Mouse (Mus musculus): ENCODE results near the gene Ppip5k1. TPM values are rescaled to one million over a fixed set of nuclear protein-coding genes. Genes with fewer than 3 reads are reported as not detected.

Ppip5k1 gene
- polyA plus RNA-seq, 2 experiments from 2014 or later: 6.8 to 9.5 TPM

DNA sequence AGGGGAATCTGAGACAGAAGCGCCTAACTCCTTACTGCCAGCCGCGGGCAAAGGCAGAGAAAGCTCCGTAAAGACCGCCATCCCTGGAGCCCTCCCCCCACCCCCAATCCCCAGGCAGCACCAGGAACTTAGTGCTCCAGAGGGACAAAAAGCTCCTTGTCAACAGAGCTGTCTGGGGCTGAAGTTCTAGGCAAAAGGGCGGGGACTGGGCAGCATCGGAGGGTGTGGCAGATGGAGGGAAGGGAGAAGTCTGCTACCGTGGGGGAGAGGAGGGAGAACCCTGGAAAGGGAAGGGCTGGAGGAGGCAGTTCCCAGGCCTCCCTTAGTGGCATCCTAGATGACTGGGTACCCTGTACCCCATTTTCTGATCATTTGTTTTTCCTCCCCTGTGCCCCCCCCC is 57.1 kb downstream of the Ppip5k1 start:
- no peak for ATAC-seq

DNA sequence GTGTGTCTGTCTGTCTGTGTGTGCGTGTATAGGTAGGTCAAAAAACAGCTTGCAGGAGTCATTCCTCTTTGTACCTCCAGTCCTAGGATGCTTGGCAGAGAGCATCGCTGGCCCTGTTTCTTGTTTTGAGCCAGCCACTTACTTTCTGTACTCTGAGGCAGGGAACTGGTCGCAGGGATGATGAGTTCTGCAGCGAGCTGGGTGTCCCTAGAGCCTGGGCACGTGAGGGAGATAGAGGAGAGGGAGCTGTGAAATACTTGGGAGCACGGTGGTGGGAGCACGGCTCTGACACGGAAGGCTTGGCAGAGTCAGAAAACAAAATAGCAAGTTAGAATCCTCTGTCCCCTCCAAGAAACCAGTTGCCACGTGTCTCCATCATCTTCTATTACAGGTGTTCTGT is 57.5 kb downstream of the Ppip5k1 start:
- no peak for ATAC-seq

DNA sequence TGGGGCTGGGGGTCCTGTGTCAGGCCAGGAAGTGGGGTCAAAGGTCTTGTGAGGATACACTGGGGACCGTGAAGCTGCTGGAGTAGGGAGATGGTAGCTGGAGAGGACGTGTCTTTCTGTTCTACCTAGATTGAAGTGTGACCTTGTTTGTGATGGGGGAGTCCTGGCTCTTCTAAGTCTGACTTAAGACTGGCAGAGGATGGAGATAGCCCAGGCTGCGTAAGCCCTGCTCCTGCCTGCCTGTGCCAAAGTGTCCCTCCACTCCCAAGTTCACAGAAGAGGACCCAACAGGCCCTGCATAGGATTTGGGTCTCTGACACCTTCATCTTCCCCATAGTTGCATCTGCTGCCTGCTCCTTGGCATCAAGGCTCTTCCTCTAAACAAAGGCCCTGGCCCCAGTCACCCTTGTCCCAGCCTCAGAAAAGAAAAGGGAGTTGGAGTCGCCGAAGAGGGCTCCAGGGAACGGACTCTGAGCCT is 58.4 kb downstream of the Ppip5k1 start:
- ATAC-seq: no peak

DNA sequence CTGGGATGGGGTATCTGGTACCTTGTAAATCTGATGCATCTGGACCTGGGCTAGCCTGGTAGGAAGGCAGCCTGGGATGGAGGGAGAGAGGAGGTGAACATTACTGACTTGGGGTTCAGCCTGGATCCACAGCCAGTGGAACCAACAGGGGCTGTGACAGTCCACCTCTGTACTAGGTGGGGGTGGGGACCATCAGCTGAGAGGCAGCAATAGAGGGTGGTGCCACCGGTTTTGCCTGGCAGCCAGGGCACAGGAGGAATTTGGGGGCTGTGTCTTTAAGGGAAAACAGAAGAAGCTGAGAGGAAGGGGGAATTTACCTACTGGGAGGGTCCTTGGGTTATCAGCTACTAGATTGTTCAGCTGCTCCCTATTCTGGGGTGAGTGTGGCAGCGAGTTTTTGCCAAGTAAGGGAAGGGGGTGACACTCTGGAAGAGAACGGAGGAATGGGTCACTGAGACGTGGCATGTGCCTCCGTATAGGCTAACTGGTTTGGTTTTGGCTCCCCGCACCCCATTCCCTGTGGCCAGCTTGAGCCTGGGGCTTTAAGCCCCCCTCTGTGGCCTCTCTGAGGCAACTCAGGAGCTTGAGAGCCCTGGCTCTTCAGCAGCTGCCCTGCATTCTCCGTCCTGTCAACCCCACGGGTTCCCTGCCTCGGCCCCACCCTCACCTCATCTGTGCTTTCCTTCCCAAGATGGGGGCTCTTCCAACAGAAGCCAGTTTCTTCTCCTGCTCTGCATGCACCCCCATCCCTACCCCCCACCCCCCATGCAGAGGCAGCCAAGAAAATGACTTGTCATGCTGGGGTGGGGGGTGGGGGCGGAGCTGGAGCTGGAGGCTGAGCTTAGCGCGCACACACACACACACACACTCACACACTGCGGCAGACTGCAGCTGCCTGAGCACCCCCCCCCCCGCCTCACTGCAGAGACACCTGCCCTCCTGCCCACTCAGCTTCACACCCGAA is 59.3 kb downstream of the Ppip5k1 start:
- no peak for ATAC-seq

DNA sequence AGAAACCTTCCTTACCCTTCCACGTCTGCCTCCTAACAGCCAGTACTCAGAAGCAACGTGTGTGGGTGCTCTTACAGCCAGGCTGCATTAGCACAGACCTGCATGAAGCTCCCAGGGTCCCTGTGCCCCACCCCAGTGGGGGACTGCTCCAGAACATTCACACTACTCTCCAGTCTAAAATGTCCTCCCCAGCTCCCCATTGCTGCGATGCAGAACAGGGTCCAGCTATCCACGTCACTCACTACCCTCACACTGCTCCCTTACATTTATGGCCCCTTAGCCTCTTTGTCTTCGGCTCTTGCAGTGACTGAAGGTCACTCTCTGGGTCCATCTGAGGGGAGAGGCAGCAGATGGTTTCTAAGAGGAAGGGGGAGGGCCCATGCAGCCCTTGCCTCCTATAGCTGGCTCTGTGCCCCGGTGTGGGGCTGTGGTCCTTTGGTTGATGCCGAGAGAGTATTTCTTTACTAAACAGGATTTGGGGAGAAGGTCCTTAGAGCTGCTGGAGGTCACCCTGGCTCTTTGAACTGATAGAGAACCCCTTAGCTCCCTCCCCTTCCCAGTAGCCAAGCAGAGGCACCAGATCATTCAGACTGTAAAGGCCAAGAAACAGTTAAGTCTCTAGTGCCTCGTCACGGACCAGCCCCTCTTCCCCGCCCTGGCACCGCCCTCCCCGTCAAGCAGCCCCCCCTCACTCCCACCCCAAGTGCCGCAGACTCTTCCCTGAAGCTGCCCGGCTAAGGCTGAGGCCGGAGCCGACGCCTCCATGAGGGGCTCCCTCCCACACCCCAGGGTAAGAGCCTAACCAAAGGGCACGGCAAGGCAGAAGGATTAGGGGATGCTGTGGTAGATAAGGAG is 60.2 kb downstream of the Ppip5k1 start:
- ATAC-seq: no peak

DNA sequence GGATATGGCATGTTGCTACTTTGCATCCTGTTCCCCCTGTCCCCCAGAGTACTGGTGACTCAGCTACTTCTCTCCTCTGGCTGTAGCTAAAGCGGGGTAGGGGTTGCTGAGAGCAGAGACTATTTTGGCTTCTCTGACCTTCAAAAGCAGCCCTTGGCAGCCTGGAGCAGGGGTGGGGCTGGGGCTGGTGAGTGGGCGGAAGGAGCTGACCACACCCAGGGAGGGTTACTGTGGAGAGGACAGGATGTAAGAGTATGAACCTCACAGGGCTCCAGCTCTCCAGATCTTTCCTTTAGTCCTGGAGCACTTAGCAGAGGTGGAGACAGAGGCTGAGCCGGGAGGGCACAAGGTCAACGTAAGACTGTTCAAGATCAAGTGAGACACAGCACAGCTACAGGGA is 61.0 kb downstream of the Ppip5k1 start:
- ATAC-seq: no peak

DNA sequence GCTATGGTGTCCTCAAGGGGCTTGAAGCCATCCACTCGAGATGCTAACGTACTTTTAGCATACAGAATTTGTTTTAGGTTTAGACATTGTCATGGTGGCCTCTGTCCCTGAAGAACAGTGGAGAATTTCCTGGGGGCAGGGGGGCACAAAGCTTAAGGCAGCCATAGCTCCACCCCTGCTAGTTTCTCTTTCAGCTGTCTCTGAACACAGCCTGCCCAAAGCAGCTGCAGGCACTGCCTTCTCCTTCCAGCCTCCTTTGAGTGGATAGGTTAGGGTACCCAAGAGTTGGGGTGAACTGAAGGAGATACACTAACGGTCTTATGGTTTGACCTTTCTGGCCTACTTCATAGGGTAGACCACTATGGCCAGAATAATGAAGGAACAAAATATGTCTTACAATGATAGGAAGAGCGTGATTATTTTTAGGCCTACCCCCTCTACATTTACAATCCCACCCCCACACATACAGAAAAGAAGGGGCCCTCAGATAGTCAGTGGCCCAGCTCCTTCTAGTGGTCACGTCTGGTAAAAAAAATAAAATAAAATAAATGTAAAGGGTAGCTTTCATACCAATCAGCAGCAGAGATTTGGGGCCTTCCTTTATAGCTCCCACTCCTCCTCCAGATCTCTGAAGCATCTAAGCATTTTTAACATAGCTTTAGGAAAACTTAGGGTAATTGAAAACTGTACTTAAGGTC is 62.7 kb downstream of the Ppip5k1 start:
- ATAC-seq: no peak

DNA sequence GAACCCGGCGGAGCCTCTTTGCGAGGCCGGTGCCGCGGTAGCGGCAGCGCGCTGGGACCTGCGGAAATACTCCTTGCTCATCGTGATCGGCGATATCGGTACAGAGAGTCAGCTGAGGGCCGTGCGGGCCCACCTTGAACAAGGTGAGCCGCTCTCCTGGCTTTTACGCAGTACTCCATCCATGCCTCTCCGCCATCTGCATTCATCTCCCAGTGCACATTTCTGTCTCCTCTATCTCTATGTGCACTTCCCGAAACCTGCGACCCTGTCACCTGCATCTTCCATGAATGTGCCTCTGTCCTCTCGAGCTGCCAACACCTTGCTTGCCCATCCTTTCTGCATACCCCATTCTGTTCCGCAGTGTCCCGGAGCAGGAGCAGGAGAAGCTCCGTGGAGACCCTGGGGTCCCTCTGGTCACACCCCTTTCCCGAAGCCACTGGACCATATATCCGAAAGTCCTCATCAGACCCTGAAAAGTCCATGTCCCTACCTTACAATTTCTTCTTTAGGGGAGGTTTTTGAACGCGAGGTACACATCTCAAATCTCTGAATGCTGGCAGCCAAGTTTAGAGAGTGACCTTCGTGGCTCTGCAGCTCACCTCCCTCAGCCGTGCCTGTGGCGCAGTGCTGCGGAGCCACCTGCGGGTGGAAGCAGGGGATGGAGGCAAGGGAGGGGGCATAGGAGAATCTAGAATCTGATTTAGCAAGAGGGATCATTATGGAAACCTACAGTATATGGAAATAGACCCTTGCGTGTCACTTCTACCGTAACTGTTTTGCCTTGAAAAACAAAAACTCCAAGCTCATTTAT is 65.3 kb downstream of the Ppip5k1 start:
- ATAC-seq: no peak

DNA sequence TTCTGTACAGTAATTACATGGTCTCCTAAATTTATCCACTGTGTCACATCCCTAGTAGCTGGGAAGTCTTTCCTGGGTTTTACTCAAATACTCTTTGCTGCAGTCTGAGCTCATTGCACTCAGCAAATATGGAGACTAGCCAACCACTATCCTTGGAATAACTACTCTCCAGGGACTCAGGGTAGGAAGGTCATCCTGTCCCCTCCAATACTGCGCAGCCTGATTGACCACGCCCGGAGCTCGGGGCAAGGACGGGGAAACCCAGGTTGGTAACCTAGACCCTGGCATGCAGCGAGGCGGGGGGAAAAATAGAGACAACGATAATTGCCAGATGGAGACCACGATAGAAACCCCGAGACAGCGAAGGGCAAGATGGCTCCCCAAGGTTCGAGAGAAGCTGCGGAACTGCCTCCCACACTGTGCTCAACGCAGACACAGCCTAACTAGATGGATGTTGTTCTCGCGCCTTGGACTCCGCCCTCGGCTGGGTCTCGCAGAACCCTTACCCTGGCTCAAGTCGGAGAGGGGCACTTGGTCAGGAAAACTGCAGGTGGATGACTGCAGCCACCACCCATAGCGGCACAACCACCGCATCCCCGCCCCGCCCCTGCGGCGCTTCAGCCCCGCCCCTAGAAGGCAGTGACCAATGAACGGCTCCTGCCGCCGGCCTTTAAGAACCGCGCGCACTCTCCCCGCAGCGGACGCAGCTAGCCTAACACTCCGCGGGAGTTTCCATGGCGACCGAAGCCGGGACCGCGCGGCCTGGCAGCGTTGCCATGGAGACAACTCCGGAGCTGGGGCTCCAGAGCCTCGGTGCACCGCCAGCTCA is 66.1 kb downstream of the Ppip5k1 start, which contains the start of gene Map1a:
Gene Map1a, plus strand, starts transcription at position 700 of the 829 bp plus-strand sequence.
- ATAC-seq: peak; percentile 98

DNA sequence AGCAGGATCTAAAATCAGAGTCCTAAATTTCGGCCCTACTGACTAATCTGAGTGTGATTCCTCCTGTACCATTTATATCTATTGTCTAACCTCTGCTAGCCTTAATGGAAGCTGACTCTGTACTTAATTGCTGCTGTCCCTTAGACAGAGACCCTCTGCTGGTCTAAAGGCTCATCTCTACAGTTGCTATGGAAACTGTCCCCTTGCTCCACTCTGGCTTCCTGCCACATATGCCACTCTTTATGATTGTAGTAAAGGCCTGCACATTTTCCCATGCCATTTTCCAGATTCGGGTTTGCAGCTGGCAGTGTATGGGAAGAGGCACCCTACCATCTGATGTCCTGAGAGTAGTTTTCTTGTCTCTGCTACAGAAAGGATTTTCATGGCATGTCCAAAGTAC is 67.3 kb downstream of the Ppip5k1 start:
- no peak for ATAC-seq

DNA sequence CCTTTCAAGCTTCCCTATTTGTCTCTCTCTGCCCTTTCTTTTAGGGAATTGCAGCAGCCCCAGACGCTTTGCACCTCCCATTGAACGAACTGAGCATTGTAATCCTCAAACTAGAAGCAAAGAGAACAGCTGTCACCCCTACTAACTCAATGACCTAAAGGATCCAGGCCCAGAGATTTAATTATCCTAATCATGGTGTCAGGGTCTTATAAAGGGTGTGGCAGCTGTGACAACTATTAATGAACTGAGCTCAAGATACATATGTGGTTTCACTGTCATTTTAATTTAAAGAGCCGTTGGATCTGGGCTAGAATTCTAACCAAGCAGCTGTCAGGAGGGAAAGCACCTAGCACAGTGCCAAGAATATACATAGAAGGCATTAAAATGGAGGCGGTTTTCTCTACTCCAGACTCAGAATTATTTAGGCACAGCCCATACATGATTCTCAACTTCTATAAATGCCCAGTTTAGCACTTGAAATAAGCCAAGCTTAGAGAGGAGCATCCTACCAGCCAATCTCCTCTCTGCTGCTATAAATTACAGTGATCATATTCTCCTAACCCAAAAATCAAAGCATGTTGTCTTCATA is 83.2 kb downstream of the Ppip5k1 start:
- no peak for ATAC-seq

DNA sequence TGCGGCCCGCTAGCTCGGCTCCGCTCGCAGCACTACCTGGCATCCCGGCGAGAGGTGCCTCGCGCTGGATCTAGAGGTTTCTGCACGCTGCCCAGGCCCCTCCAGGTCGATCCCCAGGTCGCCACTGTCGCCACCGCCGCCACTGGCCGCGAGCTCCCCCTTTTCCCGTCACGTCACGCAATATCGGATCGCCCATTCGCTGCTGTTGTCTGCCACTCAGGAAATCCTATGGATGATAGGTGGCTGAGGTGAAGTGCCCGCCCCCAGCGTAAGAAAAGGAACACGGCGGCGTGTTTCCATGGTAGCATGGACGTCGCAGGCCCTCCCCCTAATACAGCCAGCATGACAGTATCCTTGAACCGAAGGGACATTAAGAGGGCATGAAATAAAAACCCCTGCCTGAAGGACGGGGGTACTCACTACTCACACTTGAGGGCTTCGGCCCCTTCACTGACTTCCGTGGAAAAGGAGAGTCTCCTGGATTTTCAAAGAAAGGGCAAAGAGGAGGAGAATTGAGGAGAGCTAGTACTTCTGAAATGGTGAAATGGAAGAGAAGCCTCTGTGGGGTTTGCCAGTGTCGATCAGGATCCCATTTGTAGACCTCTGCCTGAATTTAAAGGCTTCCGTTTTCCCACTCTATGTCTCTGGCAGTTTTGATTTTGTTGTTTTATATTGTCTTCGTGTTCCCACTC is 83.8 kb downstream of the Ppip5k1 start, which contains the start of gene Trp53bp1:
Gene Trp53bp1, minus strand, starts transcription at position 172 of the 692 bp plus-strand sequence.
- peak; percentile 100 for ATAC-seq

DNA sequence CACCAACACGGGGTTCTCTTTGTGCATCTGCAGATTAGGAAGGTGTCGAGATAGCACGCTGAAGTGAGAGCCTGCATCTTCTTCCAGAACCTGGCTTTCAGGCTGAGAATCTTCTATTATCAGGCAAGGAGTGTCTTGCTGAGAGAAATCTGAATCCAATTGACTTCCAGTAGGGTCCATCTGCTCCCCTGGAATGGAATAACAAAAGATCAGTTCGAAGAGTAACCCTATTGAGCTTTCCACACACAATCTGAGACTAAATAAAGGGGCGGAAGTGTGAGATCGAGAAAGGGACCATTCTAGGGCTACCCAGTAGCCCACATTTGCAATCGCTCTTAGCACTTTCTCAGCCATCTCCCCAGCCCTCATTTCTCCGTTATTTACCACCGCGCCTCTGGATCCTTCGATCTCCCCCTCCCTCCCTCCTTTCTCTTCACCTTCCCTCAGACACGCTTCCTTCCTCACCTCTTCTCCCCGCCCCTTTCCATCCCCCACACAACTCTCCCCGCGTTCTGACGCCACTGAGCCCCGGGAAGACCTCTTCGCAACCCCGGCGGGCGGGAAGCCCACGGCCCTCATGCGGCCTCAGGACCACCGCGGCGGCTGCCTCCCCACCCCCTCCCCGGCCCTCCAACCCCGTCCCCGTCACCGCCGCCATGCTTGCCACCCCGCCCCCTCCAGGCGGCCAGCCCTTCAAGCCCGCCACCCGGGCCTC is 84.5 kb downstream of the Ppip5k1 start:
- peak; percentile 40 for ATAC-seq

DNA sequence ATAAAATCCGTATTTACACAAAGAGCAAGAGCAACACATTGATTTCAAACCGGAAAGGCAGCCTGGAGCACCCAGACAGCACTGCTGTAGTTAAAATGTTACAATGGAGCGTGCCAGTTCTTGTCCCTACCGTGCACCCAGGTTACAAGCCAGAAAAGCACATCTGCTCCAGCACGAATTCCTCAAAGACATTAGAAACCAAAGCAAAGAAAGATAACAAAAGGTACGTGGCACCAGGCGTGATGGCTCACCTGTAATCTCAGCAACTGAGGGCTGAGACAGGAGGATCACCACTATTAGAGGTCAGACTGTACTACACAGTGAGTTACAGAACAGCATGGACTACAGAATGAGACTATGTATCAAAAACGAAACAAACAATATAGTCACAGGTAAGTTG is 86.8 kb downstream of the Ppip5k1 start:
- no peak for ATAC-seq

Data from CD4-positive, CD25-positive, alpha-beta regulatory T cell, adult 4 months (primary cell).